Mouse (Mus musculus) midbrain, embryonic 11.5 days (tissue): ENCODE measurements around the gene Syt1. TPM values are rescaled to one million over a fixed set of nuclear protein-coding genes. Genes with fewer than 3 reads are reported as not detected.
A peak's percentile ranks its signal among the peaks of the same experiment; 100 is the strongest.

Experiments
- ATAC-seq: fragments of 200-750 bp; cut with Nextera tagmentation; 2 replicates; pipeline ENCODE4 v1.8.0; 2017; ENCODE audit warnings: moderate TSS enrichment, moderate library complexity; ENCODE audit not compliant: low FRiP score
- DNase-seq: peaks from one replicate; pipeline ENCODE4 v3.0.0; 2015; ENCODE audit warnings: low spot score; ENCODE audit errors: missing footprints
- H3K27ac ChIP-seq: fragments of 300-500 bp; sonication (generic); 2 replicates; pipeline ENCODE4 v1.5.1; 2014; ENCODE audit warnings: low read depth, low read length
- H3K27me3 ChIP-seq: fragments of 300-500 bp; sonication (generic); 2 replicates; pipeline ENCODE4 v1.6.1; 2014; ENCODE audit warnings: mild to moderate bottlenecking, low read length, moderate library complexity, mixed read lengths; ENCODE audit not compliant: control insufficient read depth, insufficient read depth
- H3K36me3 ChIP-seq: fragments of 300-500 bp; sonication (generic); 2 replicates; pipeline ENCODE4 v1.6.1; 2014; ENCODE audit warnings: mild to moderate bottlenecking, low read length, moderate library complexity, mixed read lengths; ENCODE audit not compliant: control insufficient read depth, insufficient read depth
- H3K4me1 ChIP-seq: fragments of 300-500 bp; sonication (generic); 2 replicates; pipeline ENCODE4 v1.6.1; 2014; ENCODE audit warnings: low read length; ENCODE audit not compliant: control insufficient read depth, insufficient read depth
- H3K4me2 ChIP-seq: fragments of 300-500 bp; sonication (generic); 2 replicates; pipeline ENCODE4 v1.6.1; 2014; ENCODE audit warnings: mild to moderate bottlenecking, moderate library complexity
- H3K4me3 ChIP-seq: fragments of 300-500 bp; sonication (generic); 2 replicates; pipeline ENCODE4 v1.5.1; 2014; ENCODE audit warnings: low read depth, low read length
- H3K9ac ChIP-seq: fragments of 300-500 bp; sonication (generic); 2 replicates; pipeline ENCODE4 v1.6.1; 2014; ENCODE audit warnings: low read length
- H3K9me3 ChIP-seq: fragments of 300-500 bp; sonication (generic); 2 replicates; pipeline ENCODE4 v1.6.1; 2016; ENCODE audit warnings: low read length; ENCODE audit not compliant: control insufficient read depth
- WGBS: fragments of 180-500 bp; shearing (Covaris S2); extraction: QIAGEN DNeasy Blood & Tissue Kit; methylation state at CpG from one replicate; pipeline ENCODE4 v1.1.7; 2014; 5-methylcytosine and 5-hydroxymethylcytosine counted together
- polyA plus RNA-seq: library from polyadenylated mRNA; unstranded; fragments of >200 nt; fragmentation: Nextera tagmentation; extraction: Ambion mirVana; gene quantifications from 2 replicates; pipeline ENCODE4 v1.2.1, GENCODE M21; 2014

Syt1 gene
- polyA plus RNA-seq, 1 experiment from 2014 or later: 18.8 TPM

DNA sequence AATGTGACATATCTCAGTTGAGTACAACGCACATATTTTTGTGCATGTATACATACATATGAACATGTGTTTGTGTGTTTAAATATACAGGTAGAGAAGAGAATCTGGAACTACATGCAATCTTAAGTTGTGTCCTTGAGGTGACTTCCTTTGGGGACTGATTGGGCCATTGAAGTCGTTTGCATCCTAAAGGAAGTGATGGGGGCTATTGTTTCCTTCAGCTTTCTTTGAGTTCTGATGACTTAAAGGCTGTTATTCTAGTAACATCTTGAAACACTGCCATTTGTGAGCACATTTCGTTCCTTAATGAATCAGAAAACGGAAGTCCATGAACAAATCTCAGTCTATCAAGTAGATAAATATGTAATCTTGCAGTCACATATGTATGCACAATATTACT is 438.0 kb downstream of the Syt1 start:
- ATAC-seq (no peak), DNase-seq (no peak)
- Histone ChIP-seq H3K36me3 (no peaks in the 10 kb centered on the region), H3K9ac (no peak overlapping the region), H3K27ac (no peak overlapping the region), H3K4me2 (no peak overlapping the region), H3K4me1 (peaks cover 5% of the 10 kb centered on the region), H3K27me3 (no peaks in the 10 kb centered on the region), H3K9me3 (no peaks in the 10 kb centered on the region), H3K4me3 (no peak overlapping the region)
- 82% methylated on average over 4 of the region's 4 CpGs for WGBS

GRCm38 (mm10) chr10:108571104-108571503 is 439.7 kb downstream of the Syt1 start:
- Histone ChIP-seq H3K4me2 (no peak overlapping the region), H3K27me3 (no peaks in the 10 kb centered on the region), H3K9ac (no peak overlapping the region), H3K9me3 (no peaks in the 10 kb centered on the region), H3K4me1 (peaks cover 5% of the 10 kb centered on the region), H3K4me3 (no peak overlapping the region), H3K36me3 (no peaks in the 10 kb centered on the region), H3K27ac (no peak overlapping the region)
- no peak for ATAC-seq
- DNase-seq: no peak
- 62% methylated on average over 5 of the region's 5 CpGs for whole genome bisulfite sequencing

GRCm38 (mm10) chr10:108569568-108570139 is 441.1 kb downstream of the Syt1 start:
- Histone ChIP-seq H3K4me2 (no peak overlapping the region), H3K27me3 (no peaks in the 10 kb centered on the region), H3K9me3 (no peaks in the 10 kb centered on the region), H3K27ac (no peak overlapping the region), H3K4me1 (peaks cover 5% of the 10 kb centered on the region), H3K36me3 (no peaks in the 10 kb centered on the region), H3K4me3 (no peak overlapping the region), H3K9ac (no peak overlapping the region)
- 87% methylated on average over 6 of the region's 6 CpGs for WGBS
- ATAC-seq (no peak), DNase-seq (no peak)

GRCm38 (mm10) chr10:108568925-108569324 is 441.9 kb downstream of the Syt1 start:
- Histone ChIP-seq H3K4me3 (no peak overlapping the region), H3K27me3 (no peaks in the 10 kb centered on the region), H3K36me3 (no peaks in the 10 kb centered on the region), H3K27ac (no peak overlapping the region), H3K4me1 (peaks cover 5% of the 10 kb centered on the region), H3K9ac (no peak overlapping the region), H3K4me2 (no peak overlapping the region), H3K9me3 (no peaks in the 10 kb centered on the region)
- 77% methylated on average over 6 of the region's 6 CpGs for WGBS
- DNase-seq: no peak
- ATAC-seq: no peak

- WGBS: 16% methylated on average over 8 of the region's 8 CpGs
- ATAC-seq (no peak), DNase-seq (no peak)
- no peak overlapping the region for H3K4me2 ChIP-seq
- no peak overlapping the region for H3K27ac ChIP-seq
- no peaks in the 10 kb centered on the region for H3K27me3 ChIP-seq
- peaks cover 5% of the 10 kb centered on the region for H3K4me1 ChIP-seq
- H3K4me3 ChIP-seq: no peak overlapping the region
- no peaks in the 10 kb centered on the region for H3K36me3 ChIP-seq
- no peak overlapping the region for H3K9ac ChIP-seq
- H3K9me3 ChIP-seq: no peaks in the 10 kb centered on the region
These were observed 442.6 kb downstream of the Syt1 start for GRCm38 (mm10) chr10:108568136-108568535.

GRCm38 (mm10) chr10:108567456-108567855 is 443.3 kb downstream of the Syt1 start:
- DNase-seq (no peak), ATAC-seq (no peak)
- peaks cover 5% of the 10 kb centered on the region for H3K4me1 ChIP-seq
- H3K9me3 ChIP-seq: no peaks in the 10 kb centered on the region
- 93% methylated on average over 6 of the region's 6 CpGs for WGBS
- no peak overlapping the region for H3K27ac ChIP-seq
- H3K4me2 ChIP-seq: no peak overlapping the region
- no peak overlapping the region for H3K9ac ChIP-seq
- no peaks in the 10 kb centered on the region for H3K36me3 ChIP-seq
- no peak overlapping the region for H3K4me3 ChIP-seq
- no peaks in the 10 kb centered on the region for H3K27me3 ChIP-seq

DNA sequence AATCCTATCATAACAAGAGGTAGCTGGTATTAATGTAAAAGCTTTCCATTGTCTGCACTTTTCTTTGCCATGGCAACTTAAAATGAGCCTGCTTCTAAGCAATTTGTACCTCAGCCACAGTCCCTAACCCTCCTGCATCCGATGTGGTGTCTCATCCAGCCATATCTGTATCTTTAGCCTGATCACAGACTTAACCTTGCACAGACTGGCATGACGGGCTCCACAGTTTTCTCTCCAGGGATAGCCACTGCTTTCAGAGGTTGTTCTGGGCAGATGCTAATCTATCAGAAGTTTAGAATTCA is 451.2 kb downstream of the Syt1 start:
- no peaks in the 10 kb centered on the region for H3K9me3 ChIP-seq
- H3K27me3 ChIP-seq: no peaks in the 10 kb centered on the region
- H3K4me1 ChIP-seq: no peaks in the 10 kb centered on the region
- H3K36me3 ChIP-seq: no peaks in the 10 kb centered on the region
- no peak overlapping the region for H3K4me3 ChIP-seq
- no peak for ATAC-seq
- H3K9ac ChIP-seq: no peak overlapping the region
- no peak for DNase-seq
- WGBS: 81% methylated on average over 2 of the region's 2 CpGs
- H3K4me2 ChIP-seq: no peak overlapping the region
- no peak overlapping the region for H3K27ac ChIP-seq

- Histone ChIP-seq H3K4me3 (no peak overlapping the region), H3K4me1 (no peaks in the 10 kb centered on the region), H3K27me3 (no peaks in the 10 kb centered on the region), H3K4me2 (no peak overlapping the region), H3K36me3 (no peaks in the 10 kb centered on the region), H3K27ac (no peak overlapping the region), H3K9me3 (no peaks in the 10 kb centered on the region), H3K9ac (no peak overlapping the region)
- no peak for DNase-seq
- ATAC-seq: 0 out of 2 replicates have a peak, but pooled peaks have one; percentile 24
- WGBS: 83% methylated on average over 19 of the region's 19 CpGs
These were observed 451.8 kb downstream of the Syt1 start for GRCm38 (mm10) chr10:108558812-108559606.

- Histone ChIP-seq H3K4me1 (no peaks in the 10 kb centered on the region), H3K36me3 (no peaks in the 10 kb centered on the region), H3K4me2 (no peak overlapping the region), H3K27ac (no peak overlapping the region), H3K27me3 (no peaks in the 10 kb centered on the region), H3K9me3 (no peaks in the 10 kb centered on the region), H3K4me3 (no peak overlapping the region), H3K9ac (no peak overlapping the region)
- WGBS: 87% methylated on average over 6 of the region's 6 CpGs
- DNase-seq: no peak
- ATAC-seq: no peak
These were observed 458.2 kb downstream of the Syt1 start for GRCm38 (mm10) chr10:108552544-108552943.
